Mouse (Mus musculus): Measurements from ENCODE around the gene Cd244a.
A peak's percentile ranks its signal among the peaks of the same experiment; 100 is the strongest.

Cd244a gene

GRCm38 (mm10) chr1:171558898-171559297, at the start of gene Cd244a:
Gene Cd244a, plus strand, starts transcription at chr1:171559193.
- no peak for DNase-seq (ENCODE audit: low spot score in 2 of 2)

GRCm38 (mm10) chr1:171513234-171513633, 45.8 kb upstream of the Cd244a start:
- no peak for DNase-seq (ENCODE audit: low spot score in 2 of 2)

- no peak for DNase-seq (ENCODE audit: low spot score in 2 of 2)
These were observed 45.2 kb upstream of the Cd244a start for GRCm38 (mm10) chr1:171513760-171514159.

DNA sequence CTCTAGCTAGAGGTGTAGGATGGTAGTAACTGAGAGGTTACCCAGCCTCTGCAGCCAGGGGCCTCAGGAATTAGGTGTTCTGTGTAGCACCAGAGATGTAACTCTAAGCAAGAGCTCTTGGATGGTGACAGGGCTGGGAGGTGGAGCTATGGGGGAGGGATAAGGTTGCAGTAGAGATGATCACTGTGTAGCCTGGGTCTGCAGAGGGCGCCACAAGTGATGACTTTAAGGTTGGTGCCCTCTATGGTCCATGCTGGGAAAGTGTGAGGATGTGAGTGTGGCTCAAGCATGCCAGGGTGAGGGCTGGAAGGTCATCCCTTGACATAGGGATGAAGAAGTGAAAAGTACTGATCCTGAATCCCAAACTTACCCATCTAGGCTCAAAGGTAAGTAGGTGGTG, 44.0 kb upstream of the Cd244a start:
- DNase-seq (ENCODE audit: low spot score in 2 of 2), result no peak

DNA sequence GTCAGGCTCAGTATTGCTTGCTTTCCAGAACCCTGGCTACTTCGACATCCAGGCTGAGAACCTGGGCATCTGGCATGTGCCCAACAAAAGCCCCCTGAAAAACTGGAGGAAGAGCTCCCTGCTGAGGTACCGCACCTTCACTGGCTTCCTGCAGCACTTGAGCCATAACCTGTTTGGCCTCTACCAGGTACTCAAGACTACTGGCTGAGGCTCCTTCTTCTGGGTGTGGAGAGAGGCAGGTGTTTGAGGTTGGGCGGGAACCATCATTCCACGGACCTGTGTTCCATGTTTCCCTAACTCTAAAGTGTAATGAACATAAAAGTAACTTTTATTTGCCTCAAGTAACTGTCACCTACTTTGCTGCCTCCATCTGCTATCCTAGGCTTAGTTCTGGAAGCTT, 43.4 kb upstream of the Cd244a start:
- DNase-seq (ENCODE audit: low spot score in 2 of 2), result no peak

- DNase-seq (ENCODE audit: low spot score in 2 of 2), result no peak
These were observed 27.6 kb upstream of the Cd244a start for GRCm38 (mm10) chr1:171531367-171531766.

- no peak for DNase-seq (ENCODE audit: low spot score in 2 of 2)
These were observed 26.2 kb upstream of the Cd244a start for GRCm38 (mm10) chr1:171532830-171533229.

- no peak for DNase-seq (ENCODE audit: low spot score in 2 of 2)
These were observed 24.4 kb upstream of the Cd244a start for GRCm38 (mm10) chr1:171534557-171534956.

DNA sequence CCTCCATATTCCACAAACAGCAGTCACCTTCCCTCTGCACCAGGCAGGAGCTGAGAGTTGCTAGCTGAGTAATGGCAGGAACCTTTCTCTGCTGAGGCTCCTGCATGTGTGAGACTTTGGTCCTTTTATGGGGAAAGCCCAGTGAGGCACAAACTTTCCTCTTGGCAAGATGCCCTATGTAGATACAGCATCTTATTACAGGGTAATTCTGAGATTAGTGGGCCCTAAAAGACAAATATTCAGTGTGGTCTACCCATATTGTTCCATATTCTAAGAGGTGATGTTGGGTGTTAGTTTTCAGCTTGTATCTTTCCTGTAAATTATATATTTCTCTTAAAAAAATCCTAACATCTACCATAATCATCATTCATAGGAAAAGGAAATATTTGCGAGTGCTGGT, 23.8 kb upstream of the Cd244a start, which contains the start of gene Itln1:
Gene Itln1 (minus strand): TSS at position 101 of the 400 bp plus-strand sequence.
- no peak for DNase-seq (ENCODE audit: low spot score in 2 of 2)

GRCm38 (mm10) chr1:171540694-171541093, 18.3 kb upstream of the Cd244a start:
- no peak for DNase-seq (ENCODE audit: low spot score in 2 of 2)

DNA sequence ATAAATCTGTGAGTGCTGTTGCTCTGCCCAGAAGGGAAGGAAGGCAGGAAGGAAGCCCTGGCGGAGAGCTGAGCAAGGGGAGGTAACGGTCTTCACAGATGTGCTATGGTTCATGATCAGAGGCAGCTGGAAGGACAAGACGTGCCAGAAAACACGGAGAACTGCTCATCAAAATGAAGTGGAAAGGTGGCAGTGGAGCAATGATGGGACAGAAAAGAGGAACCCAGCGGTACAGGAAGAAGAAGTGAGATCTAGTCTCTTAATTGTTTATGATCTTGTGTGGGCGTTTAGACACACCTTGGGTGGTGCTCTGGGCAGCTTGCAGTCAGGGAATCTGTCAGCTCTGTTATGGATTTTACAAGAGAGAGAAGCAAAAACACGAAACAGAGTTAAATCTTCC, 7.7 kb upstream of the Cd244a start:
- no peak for DNase-seq (ENCODE audit: low spot score in 2 of 2)

- no peak for DNase-seq (ENCODE audit: low spot score in 2 of 2)
These were observed 6.8 kb upstream of the Cd244a start for GRCm38 (mm10) chr1:171552230-171552629.

DNA sequence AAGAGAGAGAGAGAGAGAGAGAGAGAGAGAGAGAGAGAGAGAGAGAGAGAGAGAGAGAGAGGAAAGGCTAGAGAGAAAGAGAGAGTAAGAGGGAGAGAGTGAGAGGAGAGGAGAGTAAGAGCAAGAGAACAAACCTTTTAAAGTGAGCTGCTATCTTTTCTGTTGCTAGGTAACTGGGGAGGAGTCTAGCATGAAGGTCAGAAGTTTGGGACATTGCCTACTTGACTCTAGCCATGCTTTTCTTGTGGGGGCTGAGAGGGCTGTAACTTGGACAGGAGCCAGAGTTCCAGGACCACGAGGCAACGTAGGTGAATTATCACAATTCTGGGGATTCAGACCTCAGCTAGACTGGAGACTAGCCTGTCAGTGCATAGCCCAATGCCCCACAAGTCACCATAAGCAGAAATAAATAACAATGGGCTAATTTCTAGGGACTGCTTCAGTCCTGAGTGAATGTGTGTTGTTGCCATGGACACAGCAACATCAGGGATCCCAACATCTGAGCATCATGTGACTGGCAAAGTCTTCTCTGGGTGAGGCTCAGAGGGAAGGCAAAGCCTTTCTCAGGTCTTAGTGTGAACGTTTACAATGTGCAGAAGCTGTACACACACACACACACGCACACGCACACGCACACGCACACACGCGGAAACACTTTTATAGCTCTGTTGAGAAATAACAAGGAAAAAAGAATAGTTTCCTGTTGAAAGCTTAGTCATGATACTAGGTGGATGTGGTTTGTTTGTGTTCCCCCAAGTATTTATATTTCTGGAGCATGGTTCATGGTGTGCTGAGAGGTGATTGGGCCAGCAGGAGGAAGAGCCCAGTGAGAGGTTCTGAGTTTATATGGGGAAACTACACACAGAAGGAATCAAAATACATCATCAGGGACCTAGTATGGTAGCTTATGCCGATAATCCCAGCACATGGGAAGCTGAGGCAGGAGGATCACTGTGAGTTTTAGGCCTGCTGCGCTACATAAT, 5.3 kb upstream of the Cd244a start:
- no peak for DNase-seq (ENCODE audit: low spot score in 2 of 2)

DNA sequence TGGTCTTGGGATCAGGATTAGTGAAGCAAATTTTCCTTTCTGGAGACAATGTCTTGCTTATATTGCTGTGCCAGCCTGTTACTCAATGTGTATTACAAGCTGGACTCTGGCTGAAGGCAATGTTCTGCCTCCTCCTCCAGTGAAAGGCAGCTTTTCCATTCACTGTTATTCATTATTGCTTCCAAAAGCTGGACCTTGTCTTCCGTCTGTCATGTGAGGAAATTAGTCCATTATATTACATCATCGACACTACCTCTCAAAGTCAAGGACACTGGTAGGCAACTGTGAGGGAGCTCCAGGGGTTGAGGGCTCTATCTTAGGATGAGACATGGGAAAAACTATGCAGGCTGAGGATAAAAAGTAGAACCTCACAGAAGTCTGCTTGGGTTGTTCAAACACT, 2.6 kb upstream of the Cd244a start:
- DNase-seq (ENCODE audit: low spot score in 2 of 2), result no peak

DNA sequence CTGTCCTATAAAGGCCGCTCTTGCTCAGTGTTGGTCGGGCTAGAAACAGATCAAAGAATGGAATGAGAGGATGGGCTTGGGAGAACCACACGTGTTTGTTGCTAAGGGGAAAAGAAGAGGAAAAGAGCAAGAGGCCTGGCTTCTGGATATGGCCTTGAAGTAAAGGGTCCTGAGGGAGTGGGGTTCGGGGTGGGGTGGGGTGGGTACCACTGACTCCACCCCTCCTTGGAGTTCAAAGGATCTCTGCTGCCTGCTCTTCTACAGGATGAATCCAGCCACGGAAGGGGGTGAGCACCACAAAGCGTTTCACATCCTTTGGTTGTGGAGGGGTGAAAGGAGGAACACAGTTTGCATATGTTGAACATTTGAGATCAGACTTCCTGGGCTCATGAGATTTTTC, 586 bp upstream of the Cd244a start:
- DNase-seq (ENCODE audit: low spot score in 2 of 2), result no peak

DNA sequence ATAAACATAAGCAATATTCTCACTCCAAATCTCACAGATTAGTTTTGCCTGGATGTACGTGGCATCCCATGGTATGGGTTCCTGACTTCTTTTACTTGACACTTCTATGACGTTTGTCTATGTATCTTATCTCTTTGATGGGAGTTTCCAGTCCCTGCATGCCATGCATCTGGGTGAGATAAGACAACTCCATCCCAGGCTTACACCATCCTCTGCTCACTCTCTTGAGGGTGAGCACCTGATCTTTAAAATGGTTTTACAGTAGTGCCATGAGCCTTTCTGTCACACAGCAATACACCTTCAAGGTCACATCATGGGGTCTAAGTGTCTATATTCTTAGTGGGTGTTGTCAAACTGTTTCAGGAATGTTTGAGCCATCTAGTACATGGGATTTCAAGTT, 1.3 kb downstream of the Cd244a start:
- DNase-seq (ENCODE audit: low spot score in 2 of 2), result no peak

- DNase-seq (ENCODE audit: low spot score in 2 of 2), result peak in 1 of 2 experiments; percentile 16
These were observed 2.2 kb downstream of the Cd244a start for GRCm38 (mm10) chr1:171561200-171561599.

GRCm38 (mm10) chr1:171561639-171562225, 2.7 kb downstream of the Cd244a start:
- no peak for DNase-seq (ENCODE audit: low spot score in 2 of 2)

DNA sequence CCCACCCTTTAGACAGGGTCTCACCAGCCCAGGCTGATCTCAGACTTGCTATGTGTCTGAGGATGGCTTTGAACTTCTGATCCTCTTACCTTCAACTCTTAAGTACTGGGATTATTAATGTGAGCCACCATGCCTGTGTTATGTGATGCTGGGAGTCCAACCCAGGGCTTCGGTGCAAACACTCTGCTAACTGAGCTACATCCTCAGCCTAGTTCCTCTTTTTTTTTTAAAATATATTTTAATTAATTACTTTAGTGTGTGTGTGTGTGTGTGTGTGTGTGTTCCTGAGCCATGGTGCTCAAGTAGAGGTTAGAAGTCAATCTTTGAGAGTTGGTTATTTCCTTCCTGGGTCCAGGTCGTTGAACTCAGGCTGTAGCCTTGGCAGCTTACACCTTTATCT, 4.0 kb downstream of the Cd244a start:
- no peak for DNase-seq (ENCODE audit: low spot score in 2 of 2)

- no peak for DNase-seq (ENCODE audit: low spot score in 2 of 2)
These were observed 5.3 kb downstream of the Cd244a start for GRCm38 (mm10) chr1:171564247-171564646.

DNA sequence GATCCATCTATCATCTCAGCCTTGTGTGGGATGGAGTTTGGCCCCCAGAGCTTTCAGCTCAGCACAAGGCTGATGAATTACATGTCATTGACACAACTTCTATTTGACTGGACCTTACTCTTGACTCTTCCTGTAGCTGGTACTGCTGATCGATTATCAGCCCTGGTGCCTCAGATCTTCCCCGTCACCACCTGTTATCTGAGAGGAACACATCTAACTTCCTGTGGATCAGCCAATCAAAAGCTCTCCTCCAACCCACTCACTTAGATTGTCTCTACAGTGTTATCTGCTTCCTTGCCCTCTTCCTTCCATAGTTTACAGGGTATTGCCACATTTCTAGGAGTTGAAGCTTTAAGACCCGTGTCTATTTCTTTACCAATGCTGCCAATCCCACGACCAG, 6.9 kb downstream of the Cd244a start:
- DNase-seq (ENCODE audit: low spot score in 2 of 2), result no peak

DNA sequence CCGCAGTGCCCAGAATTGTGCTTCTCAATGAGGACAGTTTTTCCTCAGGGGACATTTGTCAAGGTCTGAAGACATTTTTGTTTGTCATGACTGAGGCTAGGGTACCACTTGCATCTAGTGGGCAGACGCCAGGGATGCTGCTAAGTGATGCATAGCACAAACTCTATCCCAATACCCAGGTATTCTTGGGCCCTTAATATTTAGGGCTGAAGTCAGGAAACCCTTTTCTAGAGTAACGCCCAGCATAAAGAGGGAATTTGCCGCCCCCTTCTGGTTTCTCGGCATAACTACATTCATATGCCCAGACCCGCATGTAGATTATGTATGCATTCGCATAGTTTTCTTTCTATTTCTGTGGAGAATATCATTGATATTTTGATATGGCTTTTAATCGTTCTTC, 7.8 kb downstream of the Cd244a start:
- DNase-seq (ENCODE audit: low spot score in 2 of 2), result peak in 1 of 2 experiments; percentile 23

DNA sequence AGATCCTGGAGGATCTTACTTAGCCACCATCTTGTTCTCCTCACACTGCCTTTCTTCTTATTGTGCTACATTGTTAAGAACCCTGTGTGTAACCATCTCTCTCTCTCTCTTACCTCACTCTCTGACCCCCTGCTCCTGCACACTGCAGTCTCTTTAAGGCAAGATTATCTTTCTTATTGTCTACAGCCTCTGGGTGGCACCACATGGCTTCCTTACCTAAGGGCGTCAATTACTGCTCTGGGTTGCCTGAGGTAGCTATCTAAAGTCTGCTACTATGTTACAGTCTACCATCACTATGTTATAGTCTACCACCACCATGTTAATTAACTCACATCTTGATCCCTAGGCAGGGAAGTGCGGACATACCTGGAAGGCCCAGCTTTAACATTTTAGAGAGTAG, 9.4 kb downstream of the Cd244a start:
- no peak for DNase-seq (ENCODE audit: low spot score in 2 of 2)

Data from heart, adult 9 months (tissue).